Mouse (Mus musculus) ES-Bruce4 (cell line): ENCODE data around the gene Msantd2.

ENCODE experiments used
- CTCF ChIP-seq: IDR thresholded peaks from one replicate; pipeline ENCODE4 v1.8.1; 2011; ENCODE audit warnings: low read depth, low read length
- EP300 ChIP-seq: IDR thresholded peaks from 2 replicates; pipeline ENCODE4 v1.6.1; 2011; ENCODE audit warnings: low read depth, low read length; ENCODE audit not compliant: insufficient read depth
- POLR2A ChIP-seq: IDR thresholded peaks from one replicate; pipeline ENCODE4 v1.8.1; 2011; ENCODE audit warnings: low read length; ENCODE audit not compliant: insufficient read depth

DNA sequence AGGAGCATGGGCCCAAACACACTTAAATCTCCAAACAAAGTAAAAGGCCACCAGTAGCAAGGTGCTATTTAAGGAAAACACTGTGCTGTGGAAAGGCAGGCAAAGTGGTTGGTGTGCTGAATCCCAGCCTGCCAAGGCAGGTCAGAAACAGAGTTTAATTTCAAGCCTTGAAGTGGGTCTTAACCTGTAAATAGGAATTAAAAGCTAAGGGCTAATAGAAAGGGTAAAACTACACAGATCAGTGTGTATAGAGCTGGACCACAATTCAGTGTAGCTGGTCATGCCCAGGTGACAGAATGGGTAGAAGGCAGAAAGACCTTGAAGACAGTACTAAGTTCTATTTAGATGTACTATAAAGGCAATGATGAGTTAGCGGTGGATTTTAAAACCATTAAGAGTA is 32.0 kb upstream of the Msantd2 start:
- TF ChIP-seq EP300 (no peak), CTCF (no peak), POLR2A (no peak)
